Mouse (Mus musculus): Measurements from ENCODE around the gene Rundc3b.

GRCm38 (mm10) chr5:8622596-8623231, at the start of gene Rundc3b:
- no peak for TF ChIP-seq GATA1 (IDR thresholded peaks at IDR 0.05; ENCODE audit: borderline replicate concordance, low read length)
- TF ChIP-seq FLI1 (IDR thresholded peaks at IDR 0.05; ENCODE audit: low read length): no peak

Measured in megakaryocyte, embryonic 14.5 days (primary cell).